Mouse (Mus musculus) macrophage (primary cell): ENCODE results near the gene Pde10a. TPM values are rescaled to one million over a fixed set of nuclear protein-coding genes. Genes with fewer than 3 reads are reported as not detected.
A peak's percentile ranks its signal among the peaks of the same experiment; 100 is the strongest.

ENCODE experiments used
- H3K27ac ChIP-seq: fragments of 350-480 bp; formaldehyde crosslinking; 2 replicates; pipeline ENCODE4 v1.9.0; 2021
- H3K36me3 ChIP-seq: fragments of 350-480 bp; formaldehyde crosslinking; 2 replicates; pipeline ENCODE4 v1.9.0; 2021; ENCODE audit errors: inconsistent target
- H3K4me3 ChIP-seq: fragments of 350-480 bp; formaldehyde crosslinking; 2 replicates; pipeline ENCODE4 v1.9.0; 2021; ENCODE audit errors: inconsistent target
- H3K79me2 ChIP-seq: fragments of 350-480 bp; formaldehyde crosslinking; 2 replicates; pipeline ENCODE4 v1.9.0; 2021; ENCODE audit errors: inconsistent target
- WGBS: methylation state at CpG from one replicate; pipeline ENCODE4 v1.1.7; 2026; ENCODE audit warnings: inconsistent platforms; ENCODE audit not compliant: missing documents; 5-methylcytosine and 5-hydroxymethylcytosine counted together
- polyA plus RNA-seq: library from polyadenylated mRNA; stranded (reverse); fragments of 250-400 nt; gene quantifications from 3 replicates; pipeline ENCODE4 v1.2.4, GENCODE M21; 2018; ENCODE audit warnings: inconsistent platforms

Pde10a gene
- polyA plus RNA-seq, 1 experiment from 2014 or later = 0.27 TPM

DNA sequence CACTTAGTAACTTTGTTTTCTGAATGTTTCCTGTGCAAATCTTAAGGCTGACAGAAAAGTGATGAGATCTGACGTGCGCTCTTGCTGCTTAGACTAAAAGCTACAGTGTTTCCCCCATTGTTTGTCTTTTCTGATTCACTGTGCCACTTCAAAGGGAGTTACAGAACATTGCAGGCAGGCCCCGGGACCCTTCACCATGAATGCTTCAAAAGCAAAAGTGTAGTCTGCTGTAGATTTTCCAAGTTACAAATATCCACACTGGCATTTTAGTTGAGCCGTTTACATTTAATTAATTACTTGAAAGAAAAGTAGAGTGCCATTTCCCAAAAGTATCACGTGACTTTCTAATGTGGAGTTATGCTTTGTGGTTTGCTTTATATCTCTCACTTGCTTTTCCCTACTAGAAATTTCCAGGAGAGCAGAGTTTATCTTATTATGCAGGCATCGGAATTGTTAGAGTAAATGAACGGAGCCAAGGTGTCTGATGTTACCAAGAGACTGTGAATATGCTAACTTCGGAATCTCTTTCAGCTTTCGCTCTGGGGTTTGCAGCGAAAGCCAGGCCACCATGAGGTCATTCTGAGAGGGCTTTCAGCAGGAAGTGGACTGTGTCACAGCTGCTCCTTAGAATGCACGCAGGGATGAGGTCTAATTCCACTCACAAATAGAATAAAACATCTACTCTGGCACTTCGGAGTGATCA, 447.1 kb downstream of the Pde10a start:
- Histone ChIP-seq H3K4me3 (no peak overlapping the region), H3K36me3 (no peaks in the 10 kb centered on the region), H3K27ac (no peak overlapping the region), H3K79me2 (no peaks in the 10 kb centered on the region)
- WGBS = 81% methylated on average over 12 of the region's 12 CpGs

DNA sequence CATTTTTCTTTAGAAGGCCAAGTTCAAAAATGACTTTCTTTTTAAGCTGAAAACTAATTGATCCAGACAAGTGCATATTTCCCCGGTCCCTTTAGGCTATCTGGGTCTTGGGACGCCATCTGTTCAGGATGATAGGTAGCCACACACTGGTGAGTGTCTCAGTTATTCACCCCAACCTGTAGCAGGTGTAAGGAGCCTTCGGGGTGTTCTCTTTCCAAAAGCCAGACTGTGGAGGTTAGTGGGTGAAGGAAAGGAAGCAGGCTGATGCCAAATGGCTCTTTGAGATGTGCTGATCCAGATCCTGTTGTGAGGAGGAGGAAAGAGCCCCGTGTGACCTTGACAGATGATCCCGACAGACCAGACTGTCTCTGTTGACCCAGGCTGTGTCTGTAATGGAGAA, 448.2 kb downstream of the Pde10a start:
- Histone ChIP-seq H3K4me3 (no peak overlapping the region), H3K79me2 (no peaks in the 10 kb centered on the region), H3K36me3 (no peaks in the 10 kb centered on the region), H3K27ac (no peak overlapping the region)
- WGBS = 27% methylated on average over 5 of the region's 5 CpGs

DNA sequence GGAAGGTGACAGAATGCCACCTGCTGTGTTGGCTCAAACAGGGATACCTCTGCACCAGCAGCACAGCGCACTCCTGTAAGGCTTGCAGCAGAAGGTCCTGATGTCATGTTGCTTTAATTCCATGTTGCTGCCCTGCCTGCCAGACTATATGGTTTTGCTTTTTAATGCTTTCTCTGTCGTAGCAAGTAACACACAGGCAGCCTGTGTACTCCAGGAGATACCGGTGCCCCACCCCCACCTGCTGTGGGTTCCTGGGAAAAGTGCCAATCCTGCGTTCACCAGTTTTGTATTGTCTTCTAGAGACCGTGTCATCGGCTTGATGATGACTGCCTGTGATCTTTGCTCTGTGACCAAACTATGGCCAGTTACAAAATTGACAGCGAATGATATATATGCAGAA, 449.3 kb downstream of the Pde10a start:
- Histone ChIP-seq H3K4me3 (no peak overlapping the region), H3K79me2 (no peaks in the 10 kb centered on the region)
- 80% methylated on average over 7 of the region's 7 CpGs for WGBS

DNA sequence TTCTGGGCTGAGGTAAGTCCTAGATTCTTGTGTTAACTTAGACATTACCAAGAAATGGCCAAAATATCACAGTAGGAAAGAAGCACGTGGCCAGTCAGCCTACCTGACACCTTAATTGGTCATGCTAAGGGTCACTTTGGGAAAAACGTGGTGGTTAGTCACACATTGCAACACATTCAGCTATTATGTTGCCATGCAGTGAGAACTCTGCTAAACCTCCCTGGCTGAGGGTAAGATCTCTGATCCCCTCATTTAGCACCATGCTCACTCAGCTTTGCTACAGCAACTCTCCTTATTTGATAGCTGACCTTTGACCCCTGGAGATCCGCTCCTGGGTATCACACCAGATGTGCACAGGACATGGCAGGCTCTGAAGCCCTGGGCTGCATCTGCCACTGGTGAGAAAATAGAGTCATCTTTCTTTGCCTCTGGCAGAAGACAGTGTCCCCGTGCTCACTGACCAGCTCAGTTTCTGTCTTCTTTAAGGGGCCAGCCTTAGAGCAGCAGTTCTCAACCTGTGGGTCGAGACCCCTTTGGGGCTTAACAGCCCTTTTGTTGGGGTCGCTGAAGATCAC, 449.7 kb downstream of the Pde10a start:
- Histone ChIP-seq H3K27ac (no peak overlapping the region), H3K36me3 (no peaks in the 10 kb centered on the region), H3K4me3 (no peak overlapping the region), H3K79me2 (no peaks in the 10 kb centered on the region)
- WGBS = 64% methylated on average over 5 of the region's 6 CpGs

More for the DNA sequence above, 449.3 kb downstream of the Pde10a start:
- Histone ChIP-seq H3K36me3 (no peaks in the 10 kb centered on the region), H3K27ac (no peak overlapping the region)

DNA sequence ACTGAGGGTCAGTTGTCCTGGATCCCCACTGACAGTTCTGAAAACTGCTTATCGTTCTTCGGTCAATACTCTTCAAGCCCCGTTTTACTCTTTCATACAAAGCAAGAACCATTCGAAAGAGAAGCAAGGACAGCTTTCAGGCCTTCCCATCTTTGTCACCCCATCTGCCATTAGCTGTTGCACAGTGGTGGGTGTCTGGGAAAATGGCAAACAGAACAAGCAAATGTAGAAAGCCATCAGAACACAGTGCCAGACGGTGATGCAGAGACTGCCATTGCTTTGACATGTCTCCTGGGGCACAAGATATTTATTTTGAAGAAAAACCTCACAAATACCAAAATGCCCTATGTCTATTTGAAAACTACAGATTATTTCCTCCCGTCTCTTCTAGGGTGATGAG, 451.6 kb downstream of the Pde10a start:
- WGBS = 99% methylated on average over 6 of the region's 6 CpGs

DNA sequence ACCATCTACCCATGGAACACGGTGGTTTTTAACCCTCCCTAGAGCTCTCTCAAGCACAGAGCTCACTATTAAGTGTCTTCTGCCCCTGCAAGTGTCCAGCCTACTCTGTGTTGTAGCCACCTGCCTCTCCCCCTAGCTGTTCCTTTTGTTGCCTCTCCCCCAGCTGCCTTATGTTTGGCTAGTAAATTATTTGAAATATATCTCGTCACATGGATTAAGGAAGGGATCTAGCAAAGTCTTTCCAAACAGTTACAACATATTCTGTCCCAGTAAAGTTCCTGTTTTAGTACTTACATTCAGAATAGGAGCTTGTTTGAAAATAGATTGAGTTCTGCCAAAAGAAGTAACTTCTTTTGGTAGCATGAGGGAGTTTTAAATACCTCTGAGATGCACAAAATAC, 452.1 kb downstream of the Pde10a start:
- no peak overlapping the region for H3K4me3 ChIP-seq
- WGBS = 42% methylated on average over 2 of the region's 2 CpGs
- H3K36me3 ChIP-seq = no peaks in the 10 kb centered on the region
- H3K27ac ChIP-seq = no peak overlapping the region
- H3K79me2 ChIP-seq = no peaks in the 10 kb centered on the region

More for the DNA sequence above, 451.6 kb downstream of the Pde10a start:
- H3K4me3 ChIP-seq = no peak overlapping the region
- no peak overlapping the region for H3K27ac ChIP-seq
- no peaks in the 10 kb centered on the region for H3K36me3 ChIP-seq
- H3K79me2 ChIP-seq = no peaks in the 10 kb centered on the region

DNA sequence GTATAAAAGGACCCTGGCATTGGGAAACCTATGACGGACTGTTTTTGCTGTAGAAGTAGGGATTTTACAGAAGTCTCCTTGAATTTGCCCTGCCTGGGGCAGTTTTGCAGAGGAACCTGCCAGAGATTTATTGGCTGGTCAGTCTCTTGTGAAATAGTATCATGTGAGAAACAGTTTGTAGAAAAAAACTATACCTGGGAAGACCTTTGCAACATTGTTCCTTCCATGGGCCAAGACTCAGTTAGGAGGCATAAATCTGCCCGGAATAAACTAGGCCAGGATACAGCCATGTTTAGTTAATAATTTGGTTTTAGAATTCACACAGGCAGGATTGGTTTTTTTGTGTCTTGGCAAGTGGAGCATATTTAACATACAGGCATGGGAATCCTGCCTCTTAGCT, 458.4 kb downstream of the Pde10a start:
- Histone ChIP-seq H3K36me3 (no peaks in the 10 kb centered on the region), H3K79me2 (no peaks in the 10 kb centered on the region), H3K4me3 (no peak overlapping the region), H3K27ac (no peak overlapping the region)
- WGBS = 83% methylated on average over 2 of the region's 2 CpGs

DNA sequence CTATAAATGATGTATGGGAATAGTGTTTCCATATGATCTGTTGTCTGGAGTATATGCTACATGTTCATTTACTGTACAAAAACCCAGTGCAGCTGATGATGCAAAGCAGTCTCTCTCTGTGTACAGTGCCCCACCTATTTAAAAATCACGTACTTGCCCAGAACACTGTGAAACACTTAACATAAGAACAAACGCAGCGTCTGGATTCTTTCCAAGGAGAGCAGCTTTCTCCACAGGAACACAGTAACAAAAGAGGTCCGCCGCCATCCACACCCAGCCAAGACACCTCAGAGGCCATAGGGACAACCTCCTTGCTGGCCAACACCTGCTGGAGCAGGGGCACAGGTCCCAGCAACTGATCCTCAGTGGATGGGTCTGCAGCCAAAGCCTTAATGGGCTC, 460.5 kb downstream of the Pde10a start:
- H3K79me2 ChIP-seq = no peaks in the 10 kb centered on the region
- no peak overlapping the region for H3K27ac ChIP-seq
- 90% methylated on average over 5 of the region's 5 CpGs for WGBS
- no peaks in the 10 kb centered on the region for H3K36me3 ChIP-seq
- no peak overlapping the region for H3K4me3 ChIP-seq

DNA sequence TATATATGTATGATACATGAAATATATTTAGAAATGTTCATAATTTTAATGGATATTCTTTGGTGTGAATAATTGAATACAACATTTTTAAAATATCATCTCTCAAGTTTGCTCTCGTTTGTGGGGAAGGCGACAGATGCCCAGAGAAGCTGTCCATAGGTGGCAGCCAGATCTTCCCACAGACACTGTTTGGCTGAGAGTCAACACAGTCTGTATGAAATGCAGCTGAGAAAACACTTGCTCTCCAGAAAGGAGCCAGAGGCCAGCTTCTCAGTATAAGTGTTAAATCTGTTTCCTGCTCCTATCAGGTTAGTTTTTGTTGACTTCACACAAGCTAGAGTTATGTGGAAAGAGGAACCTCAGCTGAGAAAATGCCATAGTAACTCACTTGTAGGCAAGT, 461.4 kb downstream of the Pde10a start:
- Histone ChIP-seq H3K4me3 (no peak overlapping the region), H3K79me2 (no peaks in the 10 kb centered on the region), H3K27ac (no peak overlapping the region), H3K36me3 (no peaks in the 10 kb centered on the region)
- 66% methylated on average over 2 of the region's 2 CpGs for WGBS

DNA sequence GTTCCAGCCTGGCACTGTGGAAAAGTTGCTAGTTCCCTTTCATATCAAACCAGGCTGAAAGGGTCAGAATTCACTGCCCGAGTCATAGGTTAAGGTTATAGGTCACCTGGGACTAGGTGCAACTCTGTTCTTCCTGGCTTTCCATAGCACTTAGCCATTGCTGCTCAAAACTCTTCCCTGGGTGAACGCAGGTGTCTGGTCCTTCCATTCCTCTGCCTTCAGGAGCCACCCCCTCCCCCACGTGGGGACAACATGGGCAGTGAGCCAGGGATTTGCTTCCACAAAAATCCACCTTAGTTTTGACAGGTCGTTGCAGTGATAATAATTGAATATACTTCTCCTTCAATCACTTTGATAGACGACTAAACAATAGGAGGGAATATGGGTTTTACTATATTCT, 462.2 kb downstream of the Pde10a start:
- WGBS = 84% methylated on average over 5 of the region's 5 CpGs
- Histone ChIP-seq H3K36me3 (no peaks in the 10 kb centered on the region), H3K79me2 (no peaks in the 10 kb centered on the region), H3K27ac (no peak overlapping the region), H3K4me3 (no peak overlapping the region)

DNA sequence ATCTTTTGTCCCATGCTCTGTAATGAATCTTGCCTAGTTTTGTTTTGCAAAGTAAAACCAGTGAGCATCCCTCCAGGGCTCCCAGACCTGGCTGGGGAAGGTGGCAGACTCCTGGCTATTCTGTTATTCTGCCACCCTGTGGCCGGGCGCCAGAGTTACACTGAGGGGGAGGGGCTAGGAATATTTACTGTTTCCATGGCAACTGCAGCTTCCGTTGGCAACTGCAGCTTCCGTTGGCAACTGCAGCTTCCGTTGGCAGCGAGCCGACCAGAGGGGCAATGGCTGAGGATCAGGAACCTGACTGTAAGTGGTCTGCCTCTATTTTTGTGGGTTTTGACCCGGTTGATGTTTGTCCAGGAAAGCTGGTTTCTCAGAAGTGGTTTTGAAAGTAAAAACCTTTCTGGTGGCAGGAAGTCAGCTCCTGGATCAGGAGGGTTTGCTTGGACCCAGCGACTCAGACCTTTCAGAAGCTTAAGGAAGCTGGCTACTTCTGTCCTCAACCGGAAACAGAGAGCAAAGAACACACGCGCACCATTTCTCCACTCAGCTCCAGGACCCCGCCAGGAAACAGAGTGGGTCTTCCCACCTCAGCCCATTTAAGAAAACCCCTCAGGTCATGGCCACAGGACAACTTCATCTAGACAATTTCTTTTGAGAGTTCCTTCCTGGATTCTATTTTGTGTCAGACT, 463.1 kb downstream of the Pde10a start, which contains the start of gene 1700010I14Rik:
TSS of gene 1700010I14Rik (plus strand) at position 215 of the 689 bp plus-strand sequence.
- Histone ChIP-seq H3K27ac (peak within 1 kb of the TSS; percentile 44), H3K79me2 (no peaks in the 10 kb centered on the region), H3K36me3 (peaks cover 4% of the 10 kb centered on the region; the same call in 1 of the 2 replicates), H3K4me3 (peak within 1 kb of the TSS; percentile 61)
- WGBS = under 1% methylated on average over 13 of the region's 13 CpGs

DNA sequence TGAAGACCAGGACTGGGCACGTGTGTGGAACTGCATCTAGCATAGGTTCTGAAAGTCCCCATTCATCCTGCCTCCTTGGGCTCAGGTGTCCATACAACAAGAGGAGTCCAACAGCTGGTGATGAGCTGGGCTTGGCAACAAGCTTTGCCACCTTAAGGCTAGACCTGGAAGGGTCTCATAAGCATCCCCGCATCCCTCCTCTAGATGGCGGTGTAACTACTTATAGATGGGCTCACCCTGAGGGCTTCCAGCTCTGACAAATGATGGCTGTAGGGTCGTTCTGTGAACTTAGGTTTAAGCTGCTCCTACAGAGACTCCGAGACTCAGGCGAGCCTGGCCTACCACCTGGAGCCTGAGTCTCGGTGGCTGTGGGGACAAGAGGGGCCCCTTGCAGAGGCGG, 466.0 kb downstream of the Pde10a start:
- no peaks in the 10 kb centered on the region for H3K79me2 ChIP-seq
- H3K27ac ChIP-seq = no peak overlapping the region
- H3K36me3 ChIP-seq = peaks cover 8% of the 10 kb centered on the region; the same call in 1 of the 2 replicates
- WGBS = 64% methylated on average over 8 of the region's 8 CpGs
- no peak overlapping the region for H3K4me3 ChIP-seq

DNA sequence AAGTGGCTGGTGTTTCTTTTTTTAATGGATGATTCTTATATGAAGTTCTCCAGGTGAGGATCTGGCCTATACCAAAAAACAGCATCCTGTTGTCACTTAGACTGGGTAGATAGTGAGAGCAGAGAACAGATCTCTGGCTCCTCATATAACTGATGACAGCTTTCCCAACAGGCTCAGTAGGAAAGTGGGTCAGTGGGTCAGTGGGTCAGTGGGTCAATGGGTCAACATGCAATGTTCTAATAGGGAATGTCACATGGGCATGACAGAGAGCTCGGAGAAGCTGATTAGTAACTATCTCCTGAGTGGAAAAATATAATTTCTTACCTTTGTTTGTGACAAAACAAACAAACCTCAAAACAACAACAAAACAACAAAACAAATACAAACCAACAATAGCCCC, 470.2 kb downstream of the Pde10a start:
- no peak overlapping the region for H3K27ac ChIP-seq
- H3K79me2 ChIP-seq = no peaks in the 10 kb centered on the region
- H3K36me3 ChIP-seq = peaks cover 8% of the 10 kb centered on the region; the same call in 1 of the 2 replicates
- 100% methylated on average over 1 of the region's 1 CpGs for WGBS
- H3K4me3 ChIP-seq = no peak overlapping the region

DNA sequence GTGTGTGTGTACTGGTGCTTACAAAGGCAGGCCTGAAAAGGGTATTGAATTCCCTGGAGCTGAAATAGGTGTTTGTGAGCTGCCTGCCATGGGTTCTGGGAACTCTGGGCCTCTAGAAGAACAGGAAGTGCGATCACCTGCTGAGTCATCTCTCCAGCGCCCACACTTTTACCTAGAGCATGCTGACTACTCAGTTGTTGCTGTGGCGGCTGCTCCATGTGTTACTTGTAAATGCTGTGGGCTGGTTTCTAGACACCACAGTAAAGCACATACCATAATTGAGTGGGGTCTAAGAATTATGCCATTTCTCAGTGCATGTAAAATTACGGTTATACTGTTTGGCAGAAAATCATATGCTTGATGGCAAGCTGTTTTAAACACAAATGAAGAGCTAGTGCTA, 477.3 kb downstream of the Pde10a start:
- H3K79me2 ChIP-seq = no peaks in the 10 kb centered on the region
- WGBS = 37% methylated on average over 4 of the region's 4 CpGs
- H3K4me3 ChIP-seq = no peak overlapping the region
- no peak overlapping the region for H3K27ac ChIP-seq
- H3K36me3 ChIP-seq = no peaks in the 10 kb centered on the region

DNA sequence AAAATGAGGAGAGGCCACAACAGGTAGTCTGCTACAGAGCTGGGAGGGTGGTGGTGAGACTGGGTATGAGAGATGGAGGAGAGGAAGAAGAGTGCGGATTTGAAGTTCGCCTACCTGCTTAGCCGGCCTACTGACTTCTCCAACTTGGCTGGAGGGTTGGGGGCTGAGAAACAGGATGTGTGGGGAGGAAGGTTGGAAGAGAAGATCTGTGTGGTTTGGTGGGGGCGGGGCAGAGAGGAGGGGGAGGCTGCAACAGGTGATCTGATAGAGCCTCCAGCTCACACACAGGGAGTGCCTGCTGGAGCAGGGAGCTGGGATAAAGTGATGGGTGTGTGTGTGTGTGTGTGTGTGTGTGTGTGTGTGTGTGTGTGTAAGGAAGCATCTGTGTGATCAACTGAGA, 479.3 kb downstream of the Pde10a start:
- Histone ChIP-seq H3K79me2 (no peaks in the 10 kb centered on the region), H3K36me3 (no peaks in the 10 kb centered on the region), H3K4me3 (no peak overlapping the region), H3K27ac (no peak overlapping the region)
- 69% methylated on average over 4 of the region's 4 CpGs for WGBS
